Mouse (Mus musculus) testis, adult 2 months (tissue): ENCODE results near the gene Bcdin3d. TPM values are rescaled to one million over a fixed set of nuclear protein-coding genes. Genes with fewer than 3 reads are reported as not detected.

ENCODE experiments used
- H3K27ac ChIP-seq: fragments of 200-500 bp; 2 replicates; pipeline ENCODE4 v1.5.1; 2012; ENCODE audit warnings: low read depth, low read length; ENCODE audit not compliant: control insufficient read depth, insufficient read depth
- H3K27me3 ChIP-seq: fragments of 200-500 bp; 2 replicates; pipeline ENCODE4 v1.6.1; 2012; ENCODE audit warnings: mild to moderate bottlenecking, low read length, moderate library complexity; ENCODE audit not compliant: control insufficient read depth, insufficient read depth
- H3K36me3 ChIP-seq: fragments of 200-500 bp; 2 replicates; pipeline ENCODE4 v1.6.1; 2012; ENCODE audit warnings: mild to moderate bottlenecking, low read length; ENCODE audit not compliant: control insufficient read depth, insufficient read depth
- H3K4me1 ChIP-seq: fragments of 200-500 bp; 2 replicates; pipeline ENCODE4 v1.6.1; 2012; ENCODE audit warnings: low read length; ENCODE audit not compliant: control insufficient read depth, insufficient read depth
- H3K4me3 ChIP-seq: fragments of 200-500 bp; 2 replicates; pipeline ENCODE4 v1.5.1; 2012; ENCODE audit warnings: low read depth, mild to moderate bottlenecking, low read length, moderate library complexity, mixed read lengths; ENCODE audit not compliant: control insufficient read depth
- CTCF ChIP-seq: fragments of 200-500 bp; IDR thresholded peaks from 2 replicates; pipeline ENCODE4 v1.5.1; 2012; ENCODE audit warnings: low read depth, mild to moderate bottlenecking, inconsistent platforms, low read length, moderate library complexity; ENCODE audit not compliant: control insufficient read depth, insufficient read depth, insufficient replicate concordance
- POLR2A ChIP-seq: fragments of 200-500 bp; IDR thresholded peaks from 2 replicates; pipeline ENCODE4 v1.6.1; 2012; ENCODE audit warnings: low read depth, mild to moderate bottlenecking, inconsistent platforms, low read length, moderate library complexity; ENCODE audit not compliant: control insufficient read depth
- polyA plus RNA-seq: library from polyadenylated mRNA; depleted of rRNA; stranded (reverse); fragments of >200 nt; gene quantifications from 2 replicates; pipeline ENCODE4 v1.2.3, GENCODE M21; 2012

Gene Bcdin3d
- polyA plus RNA-seq, 1 experiment = 4.6 TPM

DNA sequence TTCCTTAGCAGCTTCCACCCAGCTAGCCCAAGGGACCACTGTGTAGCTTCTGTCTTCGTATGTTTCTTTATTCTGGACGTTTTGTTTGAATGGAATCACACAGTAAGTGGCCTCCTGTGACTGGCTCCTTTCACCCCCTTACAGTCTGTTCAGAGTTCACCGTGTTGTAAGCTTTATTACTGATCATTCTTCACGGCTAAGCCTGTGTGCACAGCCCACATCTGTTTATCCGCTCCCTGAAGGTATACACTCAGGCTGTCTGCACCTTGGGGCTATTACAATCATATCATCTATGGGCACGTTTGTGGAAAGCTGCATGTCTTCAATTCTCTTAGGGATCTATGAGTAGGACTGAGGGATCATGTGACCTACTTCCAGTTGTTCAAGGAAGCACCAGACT is 29.0 kb downstream of the Bcdin3d start:
- H3K4me1 ChIP-seq = peaks cover 2% of the 10 kb centered on the region
- H3K27me3 ChIP-seq = no peaks in the 10 kb centered on the region
- no peak overlapping the region for H3K27ac ChIP-seq
- H3K36me3 ChIP-seq = no peaks in the 10 kb centered on the region
- no peak for TF ChIP-seq CTCF
- TF ChIP-seq POLR2A = no peak
- no peak overlapping the region for H3K4me3 ChIP-seq

DNA sequence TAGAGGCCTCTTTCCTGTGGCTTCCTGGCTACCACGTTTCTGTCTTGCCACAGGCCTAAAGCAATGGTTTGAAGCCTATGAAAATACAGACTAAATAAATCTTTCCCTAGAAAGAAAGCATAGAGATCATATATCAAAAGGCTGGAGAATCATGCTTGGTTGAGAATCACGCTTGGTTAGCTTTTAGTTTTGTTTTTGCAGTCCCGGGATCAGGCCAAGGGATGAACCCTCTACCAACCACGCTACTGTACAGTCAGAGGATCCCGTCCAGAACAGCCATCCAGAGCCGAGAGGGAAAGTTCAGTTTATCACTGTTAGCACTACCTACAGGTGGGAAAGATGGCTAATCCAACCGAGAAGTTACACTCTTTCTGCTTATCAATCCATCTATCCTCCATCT is 32.2 kb downstream of the Bcdin3d start:
- TF ChIP-seq POLR2A = no peak
- TF ChIP-seq CTCF = no peak
- Histone ChIP-seq H3K27ac (no peak overlapping the region), H3K4me1 (peaks cover 5% of the 10 kb centered on the region), H3K4me3 (no peak overlapping the region), H3K36me3 (no peaks in the 10 kb centered on the region), H3K27me3 (no peaks in the 10 kb centered on the region)

DNA sequence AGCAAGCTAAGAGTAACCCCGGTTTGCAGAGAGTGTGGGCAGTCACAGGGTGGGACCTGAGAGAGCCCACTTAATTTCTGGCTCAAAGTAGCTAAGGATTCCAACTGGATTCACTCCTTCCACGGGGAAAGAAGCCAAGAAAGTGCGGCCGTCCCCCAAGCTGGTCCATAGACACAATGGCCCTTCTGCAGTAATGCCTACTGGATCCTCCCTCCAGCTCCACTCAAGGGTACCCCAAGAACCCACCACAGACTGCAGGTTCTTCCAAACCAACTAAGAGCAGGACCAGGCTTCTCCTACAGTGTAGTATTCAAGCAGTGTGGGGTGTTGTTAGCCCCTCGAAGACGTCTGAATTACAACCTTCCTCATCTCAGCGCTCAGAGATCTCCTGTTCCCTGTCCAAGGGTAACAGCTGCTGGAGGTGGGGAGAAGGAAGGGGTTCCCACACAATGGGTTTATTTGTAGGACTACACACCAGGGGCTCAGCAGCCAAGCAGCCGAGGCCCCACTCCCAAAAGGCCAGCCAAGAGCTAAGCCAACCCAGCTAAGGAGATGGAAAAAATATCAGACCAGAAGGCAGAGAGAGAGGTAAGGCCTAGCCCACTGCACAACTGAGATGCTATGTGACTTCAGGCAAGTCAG is 33.6 kb downstream of the Bcdin3d start:
- Histone ChIP-seq H3K27me3 (no peaks in the 10 kb centered on the region), H3K4me1 (peaks cover 5% of the 10 kb centered on the region), H3K4me3 (no peak overlapping the region), H3K27ac (peak overlapping the region; percentile 30; the same call in 1 of the 2 replicates), H3K36me3 (no peaks in the 10 kb centered on the region)
- TF ChIP-seq POLR2A (no peak), CTCF (no peak)

DNA sequence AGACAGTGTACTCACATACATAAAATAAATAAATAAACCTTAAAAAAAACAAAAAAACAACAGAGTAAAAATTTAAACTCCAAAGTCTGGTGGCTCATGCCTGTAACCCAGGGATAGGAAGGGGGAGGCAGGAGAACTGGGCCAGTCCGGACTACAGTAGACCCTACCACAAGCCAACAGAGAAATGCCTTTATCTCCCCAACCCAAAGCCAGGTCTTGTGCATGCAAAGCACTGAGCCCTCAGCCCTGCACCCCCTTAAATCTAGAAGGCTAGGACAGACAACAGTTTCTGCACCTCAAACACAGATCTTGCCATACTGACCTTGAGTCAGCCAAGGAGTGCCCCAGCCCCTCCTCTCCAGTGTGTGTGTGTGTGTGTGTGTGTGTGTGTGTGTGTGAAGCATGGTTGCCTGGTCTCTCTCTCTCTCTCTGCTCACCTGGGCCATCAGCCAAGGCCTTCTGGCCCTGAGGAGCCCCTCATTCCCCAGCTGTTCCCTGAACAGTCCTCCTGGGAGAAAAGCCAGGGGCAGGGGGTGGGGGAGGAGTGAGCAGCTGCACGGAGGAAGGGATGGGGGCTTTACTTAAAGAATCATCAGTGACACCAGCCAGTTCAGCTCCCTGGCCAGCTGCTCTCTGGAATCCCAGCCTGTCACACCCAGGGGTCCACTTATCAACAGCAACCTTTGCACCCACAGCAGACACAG is 34.3 kb downstream of the Bcdin3d start:
- no peaks in the 10 kb centered on the region for H3K36me3 ChIP-seq
- H3K27me3 ChIP-seq = no peaks in the 10 kb centered on the region
- no peak overlapping the region for H3K27ac ChIP-seq
- H3K4me3 ChIP-seq = no peak overlapping the region
- no peak for TF ChIP-seq CTCF
- no peak for TF ChIP-seq POLR2A
- H3K4me1 ChIP-seq = peaks cover 5% of the 10 kb centered on the region

DNA sequence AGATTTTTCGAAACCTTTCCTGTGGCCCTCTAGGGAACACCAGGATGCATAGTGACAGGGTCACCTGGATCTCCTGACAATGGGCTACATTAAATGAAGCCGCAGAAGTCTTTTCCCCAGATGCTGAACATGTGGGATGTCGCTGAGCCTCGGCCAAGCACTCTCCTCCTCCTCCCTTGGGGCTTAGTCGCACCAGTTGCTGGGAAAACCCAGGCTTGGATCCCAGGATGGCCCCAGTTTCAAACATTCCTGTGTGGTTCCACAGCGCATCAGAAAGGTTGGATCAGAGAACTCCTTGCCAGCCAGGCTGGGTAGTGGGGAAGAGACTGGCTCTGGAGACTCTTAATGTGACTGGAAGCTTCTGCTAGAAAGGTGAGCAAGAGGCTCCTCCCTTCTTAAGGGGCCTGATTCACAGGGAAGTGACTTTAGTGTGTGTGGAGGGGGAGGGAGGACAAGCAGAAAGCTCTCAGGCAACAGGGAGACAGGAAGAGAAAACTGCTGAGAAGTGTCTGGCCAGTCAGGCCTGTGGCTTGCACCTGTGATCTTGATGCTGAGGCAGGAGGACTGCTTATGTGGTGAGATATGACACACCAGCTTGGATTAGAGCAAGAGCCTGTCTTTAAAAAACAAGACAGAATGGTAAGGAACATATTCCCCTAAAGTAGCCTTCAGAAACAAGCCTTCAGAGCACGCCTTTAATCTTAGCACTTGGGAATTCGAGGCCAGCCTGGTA is 35.4 kb downstream of the Bcdin3d start:
- TF ChIP-seq CTCF = no peak
- no peak for TF ChIP-seq POLR2A
- H3K27me3 ChIP-seq = no peaks in the 10 kb centered on the region
- no peak overlapping the region for H3K4me3 ChIP-seq
- H3K36me3 ChIP-seq = no peaks in the 10 kb centered on the region
- peaks cover 5% of the 10 kb centered on the region for H3K4me1 ChIP-seq
- H3K27ac ChIP-seq = no peak overlapping the region

DNA sequence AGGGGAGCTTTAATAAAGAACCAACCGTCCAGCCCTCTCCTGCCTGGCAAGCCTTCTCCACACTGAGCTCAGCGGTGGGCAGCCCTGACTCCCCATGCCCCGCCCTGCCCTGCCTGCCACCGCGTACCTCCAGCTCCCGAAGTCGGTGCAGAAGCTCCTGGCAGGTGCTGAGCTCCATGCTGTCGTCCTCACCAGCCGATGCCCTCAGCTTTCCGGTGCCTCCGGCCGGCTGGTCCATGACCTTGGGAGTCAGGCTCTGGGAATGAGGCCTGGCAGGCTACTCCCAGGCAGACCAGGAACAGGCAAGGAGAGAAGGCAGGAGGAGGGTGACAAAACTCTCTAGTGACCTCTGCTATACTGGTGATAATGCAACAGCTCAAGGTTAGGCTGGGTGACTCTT is 40.6 kb downstream of the Bcdin3d start:
- TF ChIP-seq CTCF (no peak), POLR2A (no peak)
- H3K27me3 ChIP-seq = no peaks in the 10 kb centered on the region
- H3K27ac ChIP-seq = no peak overlapping the region
- H3K4me3 ChIP-seq = no peak overlapping the region
- no peaks in the 10 kb centered on the region for H3K4me1 ChIP-seq
- H3K36me3 ChIP-seq = no peaks in the 10 kb centered on the region

DNA sequence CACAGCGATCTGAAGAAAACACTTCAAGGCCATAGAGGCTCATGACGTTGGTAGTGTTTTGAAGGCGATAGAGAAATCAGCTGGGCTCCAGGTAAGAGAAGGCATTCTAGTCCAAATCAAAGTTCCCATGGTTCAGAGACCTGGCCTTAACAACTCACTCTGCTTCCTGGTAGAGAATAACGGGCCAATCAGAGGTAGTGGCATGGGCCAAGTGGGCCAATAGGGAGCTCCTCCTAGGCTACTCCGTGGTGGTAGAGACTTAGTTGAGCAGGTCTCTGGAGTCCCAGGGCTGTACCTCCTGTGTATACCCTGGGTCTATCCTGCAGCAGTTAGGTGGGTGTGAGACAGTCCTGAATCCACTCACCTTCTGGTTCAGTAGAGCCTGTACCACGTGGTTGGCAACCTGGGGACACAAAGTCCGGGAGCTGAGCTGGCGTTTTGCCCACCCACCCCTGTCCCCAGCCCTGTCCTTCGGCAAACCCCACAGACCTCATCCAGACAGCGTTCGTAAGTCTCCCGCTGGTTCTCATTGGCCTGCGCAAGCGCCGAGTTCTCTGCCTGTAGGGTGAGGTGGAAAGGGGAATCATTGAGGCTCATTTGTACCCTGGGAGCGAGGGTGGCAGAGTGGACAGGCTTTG is 41.3 kb downstream of the Bcdin3d start:
- Histone ChIP-seq H3K4me3 (no peak overlapping the region), H3K36me3 (no peaks in the 10 kb centered on the region), H3K27ac (no peak overlapping the region), H3K27me3 (no peaks in the 10 kb centered on the region), H3K4me1 (no peaks in the 10 kb centered on the region)
- no peak for TF ChIP-seq CTCF
- no peak for TF ChIP-seq POLR2A
